Mouse (Mus musculus) mature B cell (primary cell): ENCODE data around the gene Tnk2.
"Not testable (repeated sequence)": the region's sequence is repeated elsewhere in the genome, so short reads cannot be mapped to it uniquely, and the experiment has no call there.

Experiments
- in situ Hi-C: fragments of 300-500 bp; cut with MboI; formaldehyde crosslinking; loops from 2 replicates; pipeline ENCODE4 v1.14.3; 2019

Gene Tnk2

GRCm38 (mm10) chr16:32635314-32635713, 8.4 kb upstream of the Tnk2 start:
- in situ Hi-C loops, result no loop called here

GRCm38 (mm10) chr16:32636331-32636730, 7.3 kb upstream of the Tnk2 start:
- in situ Hi-C loops, result no loop called here

GRCm38 (mm10) chr16:32636871-32637521, 6.7 kb upstream of the Tnk2 start:
- in situ Hi-C loops, result no loop called here

- in situ Hi-C loops, result no loop called here
These were observed 5.2 kb upstream of the Tnk2 start for GRCm38 (mm10) chr16:32638476-32638875.

GRCm38 (mm10) chr16:32640096-32640495, 3.6 kb upstream of the Tnk2 start:
- in situ Hi-C loops, result no loop called here

- in situ Hi-C loops, result not testable (repeated sequence)
These were observed 3.0 kb upstream of the Tnk2 start for GRCm38 (mm10) chr16:32640683-32641082.

GRCm38 (mm10) chr16:32641440-32642219, 2.0 kb upstream of the Tnk2 start:
- in situ Hi-C loops, result no loop called here

- in situ Hi-C loops, result no loop called here
These were observed 1.4 kb upstream of the Tnk2 start for GRCm38 (mm10) chr16:32642280-32642679.

- in situ Hi-C loops, result no loop called here
These were observed 561 bp downstream of the Tnk2 start for GRCm38 (mm10) chr16:32644069-32644800.

GRCm38 (mm10) chr16:32644801-32645170, 1.1 kb downstream of the Tnk2 start:
- in situ Hi-C loops, result no loop called here

GRCm38 (mm10) chr16:32645361-32645914, 1.8 kb downstream of the Tnk2 start:
- in situ Hi-C loops, result no loop called here

- in situ Hi-C loops, result no loop called here
These were observed 2.3 kb downstream of the Tnk2 start for GRCm38 (mm10) chr16:32646014-32646413.

GRCm38 (mm10) chr16:32647712-32648111, 4.0 kb downstream of the Tnk2 start:
- in situ Hi-C loops, result no loop called here

- in situ Hi-C loops, result no loop called here
These were observed 6.8 kb downstream of the Tnk2 start for GRCm38 (mm10) chr16:32650461-32650860.

GRCm38 (mm10) chr16:32650974-32651618, 7.4 kb downstream of the Tnk2 start:
- in situ Hi-C loops, result no loop called here

- in situ Hi-C loops, result no loop called here
These were observed 10.5 kb downstream of the Tnk2 start for GRCm38 (mm10) chr16:32654071-32654733.

- in situ Hi-C loops, result no loop called here
These were observed 11.9 kb downstream of the Tnk2 start for GRCm38 (mm10) chr16:32655534-32655933.

- in situ Hi-C loops, result no loop called here
These were observed 12.6 kb downstream of the Tnk2 start for GRCm38 (mm10) chr16:32656321-32656720.

- in situ Hi-C loops, result no loop called here
These were observed 13.1 kb downstream of the Tnk2 start for GRCm38 (mm10) chr16:32656794-32657193.

- in situ Hi-C loops, result no loop called here
These were observed 14.0 kb downstream of the Tnk2 start for GRCm38 (mm10) chr16:32657498-32658250.

GRCm38 (mm10) chr16:32658743-32659171, 15.1 kb downstream of the Tnk2 start:
- in situ Hi-C loops, result no loop called here
